Mouse (Mus musculus): ENCODE measurements around the gene Cmtm2a. TPM values are rescaled to one million over a fixed set of nuclear protein-coding genes. Genes with fewer than 3 reads are reported as not detected.
"Not testable (repeated sequence)": the region's sequence is repeated elsewhere in the genome, so short reads cannot be mapped to it uniquely, and the experiment has no call there.

Cmtm2a gene
- total and polyA plus RNA-seq, 3 experiments, result 0.10 TPM; not detected in 2

GRCm38 (mm10) chr8:104332665-104333631, 40.0 kb upstream of the Cmtm2a start:
- Histone ChIP-seq H3K79me2 (replicated peaks; ENCODE audit: control insufficient read depth, insufficient read depth, low read length) (no peaks in the 10 kb centered on the region), H3K36me3 (ENCODE audit: control insufficient read depth, insufficient read depth, low read length) (no peaks in the 10 kb centered on the region), H3K4me1 (ENCODE audit: control insufficient read depth, insufficient read depth, low read length) (no peaks in the 10 kb centered on the region; the same call in 1 of the 2 replicates), H3K9ac (ENCODE audit: low read depth, low read length) (no peak overlapping the region), H3K27me3 (ENCODE audit: control insufficient read depth, insufficient read depth, low read length) (no peaks in the 10 kb centered on the region), H3K27ac (no peak overlapping the region), H3K4me3 (no peak overlapping the region)
- intact Hi-C loops (cut with DNase I), result loop anchor here (10.0 kb wide), 1 partner anchor 228 kb away; the partner anchor contains the start of gene Cdh5
- TF ChIP-seq POLR2A (IDR thresholded peaks at IDR 0.05; ENCODE audit: insufficient read depth, low read depth, low read length) (no peak), CTCF (IDR thresholded peaks at IDR 0.05) (peak; percentile 17; the same call in 1 of the 2 replicates)
- WGBS, result 50% methylated on average over 5 of the region's 5 CpGs
- DNase-seq, result no peak

GRCm38 (mm10) chr8:104321930-104322329, 28.9 kb upstream of the Cmtm2a start, which contains the start of gene Cmtm2b:
Cmtm2b (plus strand) TSS chr8:104322230.
- not testable (repeated sequence) for H3K36me3 ChIP-seq (ENCODE audit: control insufficient read depth, insufficient read depth, low read length); H3K27me3 ChIP-seq (ENCODE audit: control insufficient read depth, insufficient read depth, low read length); H3K79me2 ChIP-seq (replicated peaks; ENCODE audit: control insufficient read depth, insufficient read depth, low read length); DNase-seq; H3K27ac ChIP-seq; H3K4me1 ChIP-seq (ENCODE audit: control insufficient read depth, insufficient read depth, low read length); H3K9ac ChIP-seq (ENCODE audit: low read depth, low read length); H3K4me3 ChIP-seq
- intact Hi-C loops (cut with DNase I), result loop anchor here (1.0 kb wide), 1 partner anchor 29 kb away; the partner anchor contains the start of gene Cmtm2a
- WGBS, result 86% methylated on average over 12 of the region's 12 CpGs

GRCm38 (mm10) chr8:104321267-104321666, 28.3 kb upstream of the Cmtm2a start, which contains the start of gene Gm11020:
Gm11020 (plus strand) TSS chr8:104321567.
- not testable (repeated sequence) for H3K4me3 ChIP-seq; H3K27me3 ChIP-seq (ENCODE audit: control insufficient read depth, insufficient read depth, low read length); DNase-seq; H3K4me1 ChIP-seq (ENCODE audit: control insufficient read depth, insufficient read depth, low read length); H3K9ac ChIP-seq (ENCODE audit: low read depth, low read length); H3K27ac ChIP-seq; H3K79me2 ChIP-seq (replicated peaks; ENCODE audit: control insufficient read depth, insufficient read depth, low read length); H3K36me3 ChIP-seq (ENCODE audit: control insufficient read depth, insufficient read depth, low read length)
- WGBS, result 72% methylated on average over 11 of the region's 11 CpGs
- intact Hi-C loops (cut with DNase I), result loop anchor here (1.0 kb wide), 1 partner anchor 28 kb away; the partner anchor contains the start of gene Cmtm2a

- WGBS, result 20% methylated on average over 4 of the region's 4 CpGs
- H3K9ac ChIP-seq (ENCODE audit: low read depth, low read length), result no peak overlapping the region
- peak in 1 of 2 experiments; percentile 34 for DNase-seq
- no peak overlapping the region for H3K27ac ChIP-seq
- TF ChIP-seq CTCF (IDR thresholded peaks at IDR 0.05), result peak; percentile 70
- no peak for TF ChIP-seq POLR2A (IDR thresholded peaks at IDR 0.05; ENCODE audit: insufficient read depth, low read depth, low read length)
- TF ChIP-seq EP300 (IDR thresholded peaks at IDR 0.05; ENCODE audit: insufficient read depth, low read depth, low read length), result peak; percentile 75; the same call in 1 of the 2 replicates
- no peaks in the 10 kb centered on the region for H3K36me3 ChIP-seq (ENCODE audit: control insufficient read depth, insufficient read depth, low read length)
- no peaks in the 10 kb centered on the region for H3K79me2 ChIP-seq (replicated peaks; ENCODE audit: control insufficient read depth, insufficient read depth, low read length)
- intact Hi-C loops (cut with DNase I), result loop anchor here (1.0 kb wide), 1 partner anchor 27 kb away; no protein-coding TSS in a partner anchor
- H3K4me1 ChIP-seq (ENCODE audit: control insufficient read depth, insufficient read depth, low read length), result no peaks in the 10 kb centered on the region
- H3K27me3 ChIP-seq (ENCODE audit: control insufficient read depth, insufficient read depth, low read length), result no peaks in the 10 kb centered on the region
- no peak overlapping the region for H3K4me3 ChIP-seq
These were observed 20.3 kb upstream of the Cmtm2a start for GRCm38 (mm10) chr8:104313311-104313710.

- DNase-seq; H3K36me3 ChIP-seq (ENCODE audit: control insufficient read depth, insufficient read depth, low read length); intact Hi-C loops (cut with DNase I); H3K9ac ChIP-seq (ENCODE audit: low read depth, low read length); H3K27me3 ChIP-seq (ENCODE audit: control insufficient read depth, insufficient read depth, low read length); H3K4me1 ChIP-seq (ENCODE audit: control insufficient read depth, insufficient read depth, low read length); H3K27ac ChIP-seq; H3K4me3 ChIP-seq; H3K79me2 ChIP-seq (replicated peaks; ENCODE audit: control insufficient read depth, insufficient read depth, low read length): not testable (repeated sequence)
- WGBS, result 88% methylated on average over 3 of the region's 3 CpGs
These were observed 19.0 kb upstream of the Cmtm2a start for GRCm38 (mm10) chr8:104312023-104312422.

GRCm38 (mm10) chr8:104309441-104310155, 16.6 kb upstream of the Cmtm2a start, which contains the start of the genes Gm45711 and Cmtm1:
Gm45711 (minus strand) TSS chr8:104310081.
Cmtm1 (minus strand) TSS chr8:104310145.
- peak; percentile 41 to 53 for DNase-seq

GRCm38 (mm10) chr8:104308341-104308740, 15.4 kb upstream of the Cmtm2a start:
- H3K4me1 ChIP-seq (ENCODE audit: control insufficient read depth, insufficient read depth, low read length); H3K79me2 ChIP-seq (replicated peaks; ENCODE audit: control insufficient read depth, insufficient read depth, low read length); H3K36me3 ChIP-seq (ENCODE audit: control insufficient read depth, insufficient read depth, low read length); DNase-seq; H3K4me3 ChIP-seq; H3K9ac ChIP-seq (ENCODE audit: low read depth, low read length); H3K27me3 ChIP-seq (ENCODE audit: control insufficient read depth, insufficient read depth, low read length); H3K27ac ChIP-seq; intact Hi-C loops (cut with DNase I): not testable (repeated sequence)
- 51% methylated on average over 6 of the region's 6 CpGs for WGBS

More at GRCm38 (mm10) chr8:104309441-104310155, 16.6 kb upstream of the Cmtm2a start, which contains the start of the genes Gm45711 and Cmtm1:
- H3K79me2 ChIP-seq (replicated peaks; ENCODE audit: control insufficient read depth, insufficient read depth, low read length); H3K27me3 ChIP-seq (ENCODE audit: control insufficient read depth, insufficient read depth, low read length); H3K4me3 ChIP-seq; H3K9ac ChIP-seq (ENCODE audit: low read depth, low read length); H3K27ac ChIP-seq; H3K36me3 ChIP-seq (ENCODE audit: control insufficient read depth, insufficient read depth, low read length); H3K4me1 ChIP-seq (ENCODE audit: control insufficient read depth, insufficient read depth, low read length); intact Hi-C loops (cut with DNase I): not testable (repeated sequence)
- 57% methylated on average over 36 of the region's 36 CpGs for WGBS
